Mouse (Mus musculus): ENCODE measurements at regions not wholly inside any gene's neighbourhood (a gene's known extent, or its start where the extent isn't known, plus 50 kb on each side); places are given as distances from the start of the nearest gene placed in this dataset.

GRCm38 (mm10) chr10:117542351-117542750 lies 86.9 kb upstream of the Cpm start:
- DNase-seq (ENCODE audit: low read depth, low spot score), result no peak

- DNase-seq (ENCODE audit: low read depth, low spot score), result no peak
These were observed 87.8 kb upstream of the Cpm start for GRCm38 (mm10) chr10:117541487-117541886.

- DNase-seq (ENCODE audit: low read depth, low spot score), result no peak
These were observed 88.4 kb upstream of the Cpm start for GRCm38 (mm10) chr10:117540747-117541398.

- no peak for DNase-seq (ENCODE audit: low read depth, low spot score)
These were observed 89.1 kb upstream of the Cpm start for GRCm38 (mm10) chr10:117540112-117540594.

- no peak for DNase-seq (ENCODE audit: low read depth, low spot score)
These were observed 89.8 kb upstream of the Cpm start for GRCm38 (mm10) chr10:117539532-117539931.

- no peak for DNase-seq (ENCODE audit: low read depth, low spot score)
These were observed 90.6 kb upstream of the Cpm start for GRCm38 (mm10) chr10:117538725-117539124.

GRCm38 (mm10) chr10:117536769-117537599 lies 92.3 kb upstream of the Cpm start:
- DNase-seq (ENCODE audit: low read depth, low spot score), result no peak

- no peak for DNase-seq (ENCODE audit: low read depth, low spot score)
These were observed 93.5 kb upstream of the Cpm start for GRCm38 (mm10) chr10:117535843-117536242.

- DNase-seq (ENCODE audit: low read depth, low spot score), result no peak
These were observed 94.1 kb upstream of the Cpm start for GRCm38 (mm10) chr10:117534992-117535719.

GRCm38 (mm10) chr10:117534478-117534877 lies 94.8 kb upstream of the Cpm start:
- no peak for DNase-seq (ENCODE audit: low read depth, low spot score)

GRCm38 (mm10) chr10:117533541-117534386 lies 95.5 kb upstream of the Cpm start:
- DNase-seq (ENCODE audit: low read depth, low spot score), result no peak

GRCm38 (mm10) chr10:117532750-117533540 lies 96.4 kb upstream of the Cpm start:
- DNase-seq (ENCODE audit: low read depth, low spot score), result no peak

- no peak for DNase-seq (ENCODE audit: low read depth, low spot score)
These were observed 97.2 kb upstream of the Cpm start for GRCm38 (mm10) chr10:117531798-117532747.

- no peak for DNase-seq (ENCODE audit: low read depth, low spot score)
These were observed 98.3 kb upstream of the Cpm start for GRCm38 (mm10) chr10:117530859-117531602.

GRCm38 (mm10) chr10:117530007-117530858 lies 99.1 kb upstream of the Cpm start:
- no peak for DNase-seq (ENCODE audit: low read depth, low spot score)

- no peak for DNase-seq (ENCODE audit: low read depth, low spot score)
These were observed 99.9 kb upstream of the Cpm start for GRCm38 (mm10) chr10:117529269-117530006.

All from telencephalon, adult 2 months (tissue).